ENCODE assay signal across 8 mouse cellular contexts in the genomic region with DNA sequence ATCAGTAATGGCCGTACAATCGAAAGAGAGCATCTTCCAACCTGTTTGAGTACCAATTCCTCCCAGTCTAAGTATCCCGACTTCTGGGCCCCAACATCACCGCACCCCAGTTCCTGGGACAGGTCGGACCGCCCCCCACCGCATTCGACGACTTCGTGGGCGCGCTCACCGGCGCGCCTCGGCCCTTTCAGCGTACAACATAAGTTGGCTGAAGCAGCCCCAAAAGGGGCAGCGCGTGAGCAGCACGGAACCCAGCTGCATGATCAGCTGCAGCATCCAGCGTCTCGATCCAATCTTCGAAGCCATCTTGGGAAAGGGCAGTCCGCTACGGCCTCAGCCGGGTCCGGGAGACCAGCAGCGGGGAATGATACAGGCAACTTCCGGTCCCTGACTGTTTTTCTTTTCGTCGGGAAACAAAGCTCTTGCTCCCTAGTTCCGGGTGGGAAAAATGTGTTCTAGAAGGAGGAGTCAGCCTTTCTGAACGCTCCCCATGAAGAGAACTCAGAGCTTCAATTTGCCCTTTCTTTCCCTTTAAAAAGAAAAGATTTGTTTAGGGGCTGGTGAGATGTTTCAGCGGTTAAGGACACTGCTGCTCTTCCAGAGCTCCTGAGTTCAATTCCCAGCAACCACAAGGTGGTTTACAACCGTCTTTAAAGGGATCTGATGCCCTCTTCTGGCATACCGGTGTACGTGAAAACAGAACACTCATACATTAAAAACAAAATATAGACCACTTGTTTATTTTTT. TPM values are rescaled to one million over a fixed set of nuclear protein-coding genes. Genes with fewer than 3 reads are reported as not detected.
A peak's percentile ranks its signal among the peaks of the same experiment; 100 is the strongest.
DNase-seq lines count a peak whose midpoint lies in the region; ATAC-seq and TF ChIP-seq lines count a peak whose summit lies in the region.

Tmem101 (minus strand) TSS at position 366 of the 747 bp plus-strand sequence.

- H3K4me2 ChIP-seq in embryonic facial prominence, embryonic 15.5 days (replicated peaks): peak within 1 kb of the TSS; percentile 87
- H3K4me2 ChIP-seq in limb, embryonic 14.5 days (replicated peaks; ENCODE audit: low read depth, low read length, severe bottlenecking): peak within 1 kb of the TSS; percentile 84
- H3K4me2 ChIP-seq in midbrain, postnatal 0 days (ENCODE audit: low read depth, low read length, poor library complexity, severe bottlenecking): peak within 1 kb of the TSS; percentile 92

- peaks cover 1% of the 10 kb centered on the region for H3K4me1 ChIP-seq in bone marrow, adult 2 months (ENCODE audit: control insufficient read depth, insufficient read depth, low read length)
- peaks cover 11% of the 10 kb centered on the region for H3K4me1 ChIP-seq in embryonic facial prominence, embryonic 15.5 days
- peaks cover 5% of the 10 kb centered on the region; the same call in 1 of the 2 replicates for H3K4me1 ChIP-seq in limb, embryonic 14.5 days (ENCODE audit: control insufficient read depth, insufficient read depth, low read length)
- peaks cover 6% of the 10 kb centered on the region for H3K4me1 ChIP-seq in midbrain, postnatal 0 days (ENCODE audit: insufficient read depth, low read length)

- H3K36me3 ChIP-seq in embryonic facial prominence, embryonic 15.5 days: peaks cover 26% of the 10 kb centered on the region
- peaks cover 29% of the 10 kb centered on the region for H3K36me3 ChIP-seq in limb, embryonic 14.5 days (ENCODE audit: control insufficient read depth, insufficient read depth, low read length)
- peaks cover 19% of the 10 kb centered on the region for H3K36me3 ChIP-seq in midbrain, postnatal 0 days (ENCODE audit: insufficient read depth, low read length)

- peak within 1 kb of the TSS; percentile 84 for H3K4me3 ChIP-seq in bone marrow, adult 2 months (replicated peaks; ENCODE audit: control insufficient read depth, low read depth, low read length)
- peak within 1 kb of the TSS; percentile 75 for H3K4me3 ChIP-seq in embryonic facial prominence, embryonic 15.5 days (replicated peaks)
- peak within 1 kb of the TSS; percentile 72 for H3K4me3 ChIP-seq in limb, embryonic 14.5 days (replicated peaks; ENCODE audit: low read length)
- peak within 1 kb of the TSS; percentile 65 for H3K4me3 ChIP-seq in midbrain, postnatal 0 days (ENCODE audit: low read depth, low read length)

- under 1% methylated on average over 37 of the region's 37 CpGs for WGBS in bone marrow, adult 2 months
- under 1% methylated on average over 37 of the region's 37 CpGs for WGBS in embryonic facial prominence, embryonic 15.5 days
- WGBS in limb, embryonic 14.5 days: under 1% methylated on average over 37 of the region's 37 CpGs
- WGBS in midbrain, postnatal 0 days: under 1% methylated on average over 37 of the region's 37 CpGs

- TF ChIP-seq POLR2A in bone marrow, adult 2 months (IDR thresholded peaks at IDR 0.05; ENCODE audit: borderline replicate concordance, control insufficient read depth, low read depth, low read length): peak; percentile 55; the same call in 1 of the 2 replicates
- peak; percentile 38; the same call in 1 of the 2 replicates for TF ChIP-seq POLR2A in limb, embryonic 14.5 days (IDR thresholded peaks at IDR 0.05; ENCODE audit: borderline replicate concordance, extremely low read depth, insufficient read depth, insufficient read length)

- H3K27ac ChIP-seq in bone marrow, adult 2 months (ENCODE audit: control insufficient read depth, insufficient read depth, low read depth, low read length, poor library complexity): 0 out of 2 replicates have a peak within 1 kb of the TSS, but pooled peaks have one; percentile 10
- peak within 1 kb of the TSS; percentile 81 for H3K27ac ChIP-seq in embryonic facial prominence, embryonic 15.5 days (replicated peaks)
- peak within 1 kb of the TSS; percentile 67; the same call in 1 of the 2 replicates for H3K27ac ChIP-seq in limb, embryonic 14.5 days (replicated peaks; ENCODE audit: low read depth, low read length)
- peak within 1 kb of the TSS; percentile 74 for H3K27ac ChIP-seq in midbrain, postnatal 0 days (ENCODE audit: low read depth, low read length)

- ATAC-seq in embryonic facial prominence, embryonic 15.5 days (ENCODE audit: insufficient number of reproducible peaks, low FRiP score, low TSS enrichment, low read depth): peak; percentile 84
- peak; percentile 87 for ATAC-seq in limb, embryonic 14.5 days (ENCODE audit: low FRiP score, low read depth)
- peak; percentile 84 for ATAC-seq in midbrain, postnatal 0 days (ENCODE audit: low FRiP score)

- H3K9me3 ChIP-seq in embryonic facial prominence, embryonic 15.5 days (replicated peaks): no peaks in the 10 kb centered on the region
- no peaks in the 10 kb centered on the region for H3K9me3 ChIP-seq in limb, embryonic 14.5 days (ENCODE audit: control insufficient read depth, low read length)
- no peaks in the 10 kb centered on the region for H3K9me3 ChIP-seq in midbrain, postnatal 0 days (ENCODE audit: low read length)

- peak; percentile 96 for DNase-seq in 416B (ENCODE audit: low read depth)
- peak; percentile 95 for DNase-seq in heart, adult 8-10 months (ENCODE audit: low spot score)
- DNase-seq in kidney, adult 9 months: peak; percentile 94
- DNase-seq in limb, embryonic 14.5 days (ENCODE audit: low spot score): peak; percentile 92
- peak; percentile 97 for DNase-seq in midbrain, postnatal 0 days (ENCODE audit: low spot score)
- peak; percentile 68 to 84 for DNase-seq in spleen, postnatal 14 days (ENCODE audit: low spot score in 2 of 2)

- H3K9ac ChIP-seq in embryonic facial prominence, embryonic 15.5 days: peak within 1 kb of the TSS; percentile 72
- H3K9ac ChIP-seq in limb, embryonic 14.5 days (ENCODE audit: low read depth, low read length, severe bottlenecking): peak within 1 kb of the TSS; percentile 70
- peak within 1 kb of the TSS; percentile 80 for H3K9ac ChIP-seq in midbrain, postnatal 0 days (replicated peaks; ENCODE audit: low read length, poor library complexity, severe bottlenecking)

- H3K27me3 ChIP-seq in embryonic facial prominence, embryonic 15.5 days: no peaks in the 10 kb centered on the region
- H3K27me3 ChIP-seq in limb, embryonic 14.5 days (ENCODE audit: control insufficient read depth, insufficient read depth, low read length): no peaks in the 10 kb centered on the region
- no peaks in the 10 kb centered on the region for H3K27me3 ChIP-seq in midbrain, postnatal 0 days (ENCODE audit: insufficient read depth, low read length)

- TF ChIP-seq CTCF in bone marrow, adult 2 months (IDR thresholded peaks at IDR 0.05; ENCODE audit: control insufficient read depth, insufficient read depth, low read length): no peak
- TF ChIP-seq CTCF in midbrain, postnatal 0 days (IDR thresholded peaks at IDR 0.05): peak; percentile 62

RNA-seq across cellular contexts. Expression of gene Tmem101, which starts in this region (rescaled TPM):
- 6.8 and 10.3 TPM in 2 replicates for polyA plus RNA-seq in bone marrow, adult 2 months (2011; ENCODE audit: insufficient read depth, insufficient read length, low replicate concordance, missing spikeins)
- polyA plus RNA-seq in embryonic facial prominence, embryonic 15.5 days (2015; fragmentation: Nextera tagmentation; extraction: Ambion mirVana): 39.4 and 39.9 TPM in 2 replicates
- 10 to 100 TPM; 12.7 to 15.5 (median 14.9) TPM for total RNA-seq in heart, adult 8-10 months (2022)
- polyA plus RNA-seq in limb, embryonic 14.5 days (2012; rRNA removed): 37.1 and 47.9 TPM in 2 replicates
- polyA plus RNA-seq in limb, embryonic 14.5 days (2014; fragmentation: Nextera tagmentation; extraction: Ambion mirVana): 29.7 and 34.5 TPM in 2 replicates
- total RNA-seq in midbrain, postnatal 0 days (2014; rRNA removed): 35.2 and 41.1 TPM in 2 replicates
- 42.4 and 44.4 TPM in 2 replicates for polyA plus RNA-seq in midbrain, postnatal 0 days (2015; fragmentation: Nextera tagmentation; extraction: Ambion mirVana)

Comparison
In these comparisons a context has a peak if more than half of its experiments do, and no peak if none do; other contexts are left out.
1. Peak in every context shown above with its lines: DNase-seq, ATAC-seq, H3K4me3 ChIP-seq and H3K27ac ChIP-seq.
2. H3K27ac ChIP-seq: peak in every context shown above with its lines; median percentile 81 in embryonic facial prominence, embryonic 15.5 days; 74 in midbrain, postnatal 0 days; 67 in limb, embryonic 14.5 days; 10 in bone marrow, adult 2 months.